14 mouse cellular contexts compared by ENCODE assay signal in the genomic region with DNA sequence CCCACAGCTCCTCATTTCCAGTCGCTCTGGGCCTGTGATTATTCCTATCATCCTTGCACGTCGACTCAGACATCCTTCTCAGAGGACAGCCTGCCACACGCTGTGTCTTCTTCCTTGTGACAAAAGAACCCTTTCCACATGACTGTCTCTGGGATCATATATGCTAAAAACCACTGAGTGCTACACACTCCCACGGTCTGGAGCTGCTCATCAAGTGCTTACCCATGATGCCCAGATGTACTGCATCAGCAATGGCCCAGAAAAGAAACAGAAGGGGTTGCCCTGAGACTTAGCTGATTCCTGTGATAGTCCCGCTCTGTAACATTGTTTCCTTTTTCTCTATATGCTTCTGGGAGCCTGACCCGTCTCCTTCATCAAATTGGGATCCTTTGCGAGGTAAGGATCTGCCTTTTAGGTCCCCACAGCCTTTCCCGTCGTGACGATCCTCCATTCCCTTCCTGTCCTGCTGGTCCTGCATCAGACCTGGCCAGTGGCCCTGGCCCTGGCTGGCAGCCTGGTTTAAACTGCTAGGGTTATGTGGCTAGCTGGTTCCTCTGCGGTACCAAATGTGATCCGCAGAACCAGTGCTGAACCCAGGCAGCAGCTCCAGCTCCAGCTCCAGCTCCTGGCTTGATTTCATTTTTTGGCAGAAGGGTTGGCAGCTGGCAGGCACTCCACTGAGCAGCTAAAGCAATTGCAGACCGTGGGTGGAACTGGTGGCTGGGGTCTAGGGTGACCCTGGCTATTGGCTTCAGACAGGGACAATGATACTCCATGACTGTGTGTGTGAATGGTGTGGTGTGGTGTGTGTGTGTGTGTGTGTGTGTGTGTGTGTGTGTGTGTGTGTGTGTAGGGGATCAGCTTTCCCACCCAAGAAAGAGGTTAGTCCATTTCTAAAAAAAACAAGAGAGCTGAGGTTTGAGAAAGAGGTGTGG. TPM values are rescaled to one million over a fixed set of nuclear protein-coding genes. Genes with fewer than 3 reads are reported as not detected.
DNase-seq lines count a peak whose midpoint lies in the region; ATAC-seq and TF ChIP-seq lines count a peak whose summit lies in the region.
"Had no signal": no experiment of that assay in that cellular context is flagged by ENCODE, and none has a peak within 500 bp of the region (broad histone marks: within the 10 kb centered on the region; RNA-seq: fewer than 3 reads in every experiment).

No protein-coding gene starts in this region.

- H3K4me1 ChIP-seq in midbrain, embryonic 10.5 days, result peaks cover 14% of the 10 kb centered on the region
- H3K4me1 ChIP-seq in midbrain, embryonic 15.5 days, result no peaks in the 10 kb centered on the region
- H3K4me1 ChIP-seq: embryonic facial prominence, embryonic 13.5 days; lung, embryonic 15.5 days had no signal

- no peak for TF ChIP-seq CTCF in layer of hippocampus, adult 2 months (conservative IDR thresholded peaks at IDR 0.05)

- whole genome bisulfite sequencing in midbrain, embryonic 10.5 days, result 73% methylated on average over 14 of the region's 14 CpGs
- WGBS in midbrain, embryonic 15.5 days, result 53% methylated on average over 14 of the region's 14 CpGs

- no peaks in the 10 kb centered on the region for H3K27me3 ChIP-seq in midbrain, embryonic 10.5 days (ENCODE audit: low read depth, poor library complexity, severe bottlenecking)
- no peaks in the 10 kb centered on the region for H3K27me3 ChIP-seq in midbrain, embryonic 15.5 days (replicated peaks)
- H3K27me3 ChIP-seq: embryonic facial prominence, embryonic 13.5 days; lung, embryonic 15.5 days; neural tube, embryonic 12.5 days had no signal

- H3K36me3 ChIP-seq in midbrain, embryonic 10.5 days, result no peaks in the 10 kb centered on the region
- H3K36me3 ChIP-seq in midbrain, embryonic 15.5 days (replicated peaks), result no peaks in the 10 kb centered on the region
- H3K36me3 ChIP-seq: embryonic facial prominence, embryonic 13.5 days; heart, embryonic 13.5 days; lung, embryonic 15.5 days; neural tube, embryonic 12.5 days had no signal

- H3K9me3 ChIP-seq in midbrain, embryonic 10.5 days (replicated peaks), result no peaks in the 10 kb centered on the region
- H3K9me3 ChIP-seq in midbrain, embryonic 15.5 days, result no peaks in the 10 kb centered on the region
- H3K9me3 ChIP-seq: embryonic facial prominence, embryonic 13.5 days; heart, embryonic 13.5 days; lung, embryonic 15.5 days; neural tube, embryonic 12.5 days had no signal

- peak; percentile 16 for DNase-seq in cerebellum, adult 9-11 months
- no peak for DNase-seq in cerebellum, adult 11 months
- DNase-seq in midbrain, embryonic 10.5 days (ENCODE audit: low spot score), result no peak
- DNase-seq in layer of hippocampus, adult 2 months (ENCODE audit: low spot score in 2 of 2), result peak; percentile 27 to 51
- DNase-seq in right cerebral cortex, postnatal 4 days, result peak; percentile 25
- DNase-seq in spleen, postnatal 14 days (ENCODE audit: low spot score in 2 of 2), result no peak
- no peak for DNase-seq in heart, postnatal 36 days

- intact Hi-C loops in heart, postnatal 36 days (cut with DNase I), result no loop called here

- H3K4me2 ChIP-seq in midbrain, embryonic 15.5 days, result no peak overlapping the region
- H3K4me2 ChIP-seq: embryonic facial prominence, embryonic 13.5 days; heart, embryonic 13.5 days; lung, embryonic 15.5 days; neural tube, embryonic 12.5 days had no signal

- peak overlapping the region; percentile 46 for H3K27ac ChIP-seq in midbrain, embryonic 10.5 days (replicated peaks)
- H3K27ac ChIP-seq in midbrain, embryonic 15.5 days, result no peak overlapping the region
- H3K27ac ChIP-seq in layer of hippocampus, adult 2 months, result no peak overlapping the region
- H3K27ac ChIP-seq: embryonic facial prominence, embryonic 13.5 days; heart, embryonic 13.5 days; kidney, postnatal 0 days; lung, embryonic 15.5 days; neural tube, embryonic 12.5 days had no signal

- H3K9ac ChIP-seq in midbrain, embryonic 15.5 days, result no peak overlapping the region
- H3K9ac ChIP-seq: embryonic facial prominence, embryonic 13.5 days; heart, embryonic 13.5 days; lung, embryonic 15.5 days; neural tube, embryonic 12.5 days had no signal

- ATAC-seq in midbrain, embryonic 15.5 days (replicated peaks), result no peak
- ATAC-seq: activated CD4-positive, CD25-positive, alpha-beta regulatory T cell, adult 4 months had no signal

- H3K4me3 ChIP-seq in midbrain, embryonic 10.5 days, result no peak overlapping the region
- no peak overlapping the region for H3K4me3 ChIP-seq in midbrain, embryonic 15.5 days
- H3K4me3 ChIP-seq in layer of hippocampus, adult 2 months, result no peak overlapping the region
- H3K4me3 ChIP-seq: embryonic facial prominence, embryonic 13.5 days; heart, embryonic 13.5 days; lung, embryonic 15.5 days; neural tube, embryonic 12.5 days had no signal

RNA-seq across cellular contexts. Expression of a gene that starts 18.5 kb away (rescaled TPM):
- polyA plus RNA-seq in midbrain, embryonic 10.5 days (2016; fragmentation: Nextera tagmentation; extraction: Ambion mirVana), result not detected in 2 replicates
- polyA plus RNA-seq in midbrain, embryonic 15.5 days (2015; fragmentation: Nextera tagmentation; extraction: Ambion mirVana), result 0.17 TPM in 1 of 2 replicates, not detected in the other
- total RNA-seq in layer of hippocampus, adult 2 months (2021), result not detected
- total RNA-seq in heart, postnatal 36 days (2021), result not detected
- polyA plus RNA-seq: activated CD4-positive, CD25-positive, alpha-beta regulatory T cell, adult 4 months; embryonic facial prominence, embryonic 13.5 days; kidney, postnatal 0 days; neural tube, embryonic 12.5 days had no signal

RNA-seq across cellular contexts. Expression of a gene that starts 44.0 kb away (rescaled TPM):
- polyA plus RNA-seq in midbrain, embryonic 10.5 days (2016; fragmentation: Nextera tagmentation; extraction: Ambion mirVana), result 11.8 and 13.4 TPM in 2 replicates
- polyA plus RNA-seq in midbrain, embryonic 15.5 days (2015; fragmentation: Nextera tagmentation; extraction: Ambion mirVana), result 16.7 and 18.5 TPM in 2 replicates
- 10 to 100 TPM; 22.6 to 27.6 TPM for total RNA-seq in layer of hippocampus, adult 2 months (2021)
- total RNA-seq in heart, postnatal 36 days (2021), result 10 to 100 TPM; 28.3 to 35.8 TPM

Comparison
In these comparisons a context has a peak if more than half of its experiments do, and no peak if none do; other contexts are left out.
1. DNase-seq: peak in cerebellum, adult 9-11 months (single experiment), layer of hippocampus, adult 2 months (2 of 2) and right cerebral cortex, postnatal 4 days (single experiment); none in cerebellum, adult 11 months (single experiment), midbrain, embryonic 10.5 days (single experiment), spleen, postnatal 14 days (0 of 2) and heart, postnatal 36 days (0 of 2).